Mouse (Mus musculus): Measurements from ENCODE around the gene Sirt5.

Sirt5 gene

GRCm38 (mm10) chr13:43374918-43375432 is 9.7 kb downstream of the Sirt5 start:
- DNase-seq, result peak; percentile 57

- no peak for DNase-seq
Measured at GRCm38 (mm10) chr13:43379989-43380388, 14.7 kb downstream of the Sirt5 start.

- DNase-seq, result no peak
Measured at GRCm38 (mm10) chr13:43385321-43385720, 20.0 kb downstream of the Sirt5 start.

GRCm38 (mm10) chr13:43397700-43398296 is 32.5 kb downstream of the Sirt5 start:
- DNase-seq, result no peak

- peak; percentile 96 for DNase-seq
Measured at GRCm38 (mm10) chr13:43398297-43399080, 33.2 kb downstream of the Sirt5 start, which contains the start of gene Nol7. TSS of gene Nol7 (plus strand) at chr13:43398390.

- DNase-seq, result peak; percentile 15
Measured at GRCm38 (mm10) chr13:43399576-43399975, 34.3 kb downstream of the Sirt5 start.

GRCm38 (mm10) chr13:43412311-43412710 is 47.0 kb downstream of the Sirt5 start:
- no peak for DNase-seq

GRCm38 (mm10) chr13:43413611-43414010 is 48.3 kb downstream of the Sirt5 start:
- DNase-seq, result no peak

GRCm38 (mm10) chr13:43415249-43415648 is 50.0 kb downstream of the Sirt5 start:
- no peak for DNase-seq

GRCm38 (mm10) chr13:43428436-43428835 is 63.1 kb downstream of the Sirt5 start:
- no peak for DNase-seq

- DNase-seq, result no peak
Measured at GRCm38 (mm10) chr13:43433395-43433794, 68.1 kb downstream of the Sirt5 start.

GRCm38 (mm10) chr13:43440376-43440775 is 75.1 kb downstream of the Sirt5 start:
- no peak for DNase-seq

- no peak for DNase-seq
Measured at GRCm38 (mm10) chr13:43442551-43442950, 77.3 kb downstream of the Sirt5 start.

- DNase-seq, result no peak
Measured at GRCm38 (mm10) chr13:43443706-43444105, 78.4 kb downstream of the Sirt5 start.

- DNase-seq, result no peak
Measured at GRCm38 (mm10) chr13:43444717-43445116, 79.4 kb downstream of the Sirt5 start.
